Mouse (Mus musculus): Measurements from ENCODE around the gene Fcrlb. TPM values are rescaled to one million over a fixed set of nuclear protein-coding genes. Genes with fewer than 3 reads are reported as not detected.

The Fcrlb gene
- polyA plus RNA-seq, 1 experiment from 2014 or later, result 0.12 TPM

- ATAC-seq (ENCODE audit: insufficient number of reproducible peaks, low FRiP score, low TSS enrichment, low read depth), result peak; percentile 62; the same call in 1 of the 2 replicates
- Histone ChIP-seq H3K4me1 (peaks cover 17% of the 10 kb centered on the region), H3K9ac (peak overlapping the region; percentile 29; the same call in 1 of the 2 replicates), H3K4me2 (replicated peaks) (peak overlapping the region; percentile 91), H3K27me3 (peaks cover 38% of the 10 kb centered on the region), H3K9me3 (replicated peaks) (no peaks in the 10 kb centered on the region), H3K27ac (replicated peaks) (no peak overlapping the region), H3K4me3 (replicated peaks) (peak overlapping the region; percentile 49), H3K36me3 (no peaks in the 10 kb centered on the region)
- 1% methylated on average over 71 of the region's 71 CpGs for WGBS
These were observed 5.1 kb downstream of the Fcrlb start for GRCm38 (mm10) chr1:170907456-170908191.

GRCm38 (mm10) chr1:170907111-170907455 is 5.7 kb downstream of the Fcrlb start:
- H3K27ac ChIP-seq (replicated peaks), result no peak overlapping the region
- peak overlapping the region; percentile 91 for H3K4me2 ChIP-seq (replicated peaks)
- H3K27me3 ChIP-seq, result peaks cover 38% of the 10 kb centered on the region
- H3K9me3 ChIP-seq (replicated peaks), result no peaks in the 10 kb centered on the region
- WGBS, result 20% methylated on average over 11 of the region's 11 CpGs
- no peak overlapping the region for H3K9ac ChIP-seq
- no peak for ATAC-seq (ENCODE audit: insufficient number of reproducible peaks, low FRiP score, low TSS enrichment, low read depth)
- peak overlapping the region; percentile 49 for H3K4me3 ChIP-seq (replicated peaks)
- no peaks in the 10 kb centered on the region for H3K36me3 ChIP-seq
- H3K4me1 ChIP-seq, result peaks cover 22% of the 10 kb centered on the region

GRCm38 (mm10) chr1:170903485-170903884 is 9.3 kb downstream of the Fcrlb start:
- no peak for ATAC-seq (ENCODE audit: insufficient number of reproducible peaks, low FRiP score, low TSS enrichment, low read depth)
- peaks cover 32% of the 10 kb centered on the region for H3K27me3 ChIP-seq
- H3K4me1 ChIP-seq, result peaks cover 19% of the 10 kb centered on the region
- H3K9ac ChIP-seq, result no peak overlapping the region
- 61% methylated on average over 5 of the region's 5 CpGs for WGBS
- H3K36me3 ChIP-seq, result no peaks in the 10 kb centered on the region
- no peak overlapping the region for H3K4me3 ChIP-seq (replicated peaks)
- no peaks in the 10 kb centered on the region for H3K9me3 ChIP-seq (replicated peaks)
- H3K4me2 ChIP-seq (replicated peaks), result no peak overlapping the region
- 0 out of 2 replicates have a peak overlapping the region, but pooled peaks have one; percentile 12 for H3K27ac ChIP-seq (replicated peaks)

GRCm38 (mm10) chr1:170901536-170902238 is 11.1 kb downstream of the Fcrlb start:
- ATAC-seq (ENCODE audit: insufficient number of reproducible peaks, low FRiP score, low TSS enrichment, low read depth), result no peak
- Histone ChIP-seq H3K4me1 (peaks cover 6% of the 10 kb centered on the region; the same call in 1 of the 2 replicates), H3K9me3 (replicated peaks) (no peaks in the 10 kb centered on the region), H3K27ac (replicated peaks) (no peak overlapping the region), H3K4me2 (replicated peaks) (0 out of 2 replicates have a peak overlapping the region, but pooled peaks have one; percentile 24), H3K9ac (no peak overlapping the region), H3K4me3 (replicated peaks) (0 out of 2 replicates have a peak overlapping the region, but pooled peaks have one; percentile 15), H3K27me3 (peaks cover 15% of the 10 kb centered on the region), H3K36me3 (no peaks in the 10 kb centered on the region)
- WGBS, result 32% methylated on average over 10 of the region's 10 CpGs

GRCm38 (mm10) chr1:170900799-170901467 is 11.8 kb downstream of the Fcrlb start:
- ATAC-seq (ENCODE audit: insufficient number of reproducible peaks, low FRiP score, low TSS enrichment, low read depth), result no peak

GRCm38 (mm10) chr1:170898413-170899075 is 14.2 kb downstream of the Fcrlb start:
- WGBS, result 74% methylated on average over 16 of the region's 16 CpGs
- Histone ChIP-seq H3K36me3 (no peaks in the 10 kb centered on the region), H3K4me3 (replicated peaks) (no peak overlapping the region), H3K9me3 (replicated peaks) (no peaks in the 10 kb centered on the region), H3K4me2 (replicated peaks) (no peak overlapping the region), H3K4me1 (peaks cover 6% of the 10 kb centered on the region; the same call in 1 of the 2 replicates), H3K27ac (replicated peaks) (no peak overlapping the region), H3K9ac (no peak overlapping the region), H3K27me3 (peaks cover 6% of the 10 kb centered on the region; the same call in 1 of the 2 replicates)
- ATAC-seq (ENCODE audit: insufficient number of reproducible peaks, low FRiP score, low TSS enrichment, low read depth), result no peak

More at GRCm38 (mm10) chr1:170900799-170901467, 11.8 kb downstream of the Fcrlb start:
- 29% methylated on average over 10 of the region's 10 CpGs for WGBS
- no peak overlapping the region for H3K9ac ChIP-seq
- no peaks in the 10 kb centered on the region for H3K9me3 ChIP-seq (replicated peaks)
- no peak overlapping the region for H3K4me3 ChIP-seq (replicated peaks)
- H3K36me3 ChIP-seq, result no peaks in the 10 kb centered on the region
- peaks cover 9% of the 10 kb centered on the region; the same call in 1 of the 2 replicates for H3K27me3 ChIP-seq
- peak overlapping the region; percentile 5; the same call in 1 of the 2 replicates for H3K4me2 ChIP-seq (replicated peaks)
- no peak overlapping the region for H3K27ac ChIP-seq (replicated peaks)
- H3K4me1 ChIP-seq, result peaks cover 6% of the 10 kb centered on the region; the same call in 1 of the 2 replicates

GRCm38 (mm10) chr1:170896651-170897281 is 16.0 kb downstream of the Fcrlb start:
- no peak overlapping the region for H3K4me2 ChIP-seq (replicated peaks)
- H3K4me3 ChIP-seq (replicated peaks), result no peak overlapping the region
- no peaks in the 10 kb centered on the region for H3K36me3 ChIP-seq
- H3K27ac ChIP-seq (replicated peaks), result no peak overlapping the region
- whole genome bisulfite sequencing, result 77% methylated on average over 5 of the region's 5 CpGs
- no peak for ATAC-seq (ENCODE audit: insufficient number of reproducible peaks, low FRiP score, low TSS enrichment, low read depth)
- peaks cover 6% of the 10 kb centered on the region; the same call in 1 of the 2 replicates for H3K27me3 ChIP-seq
- no peaks in the 10 kb centered on the region for H3K4me1 ChIP-seq
- no peak overlapping the region for H3K9ac ChIP-seq
- no peaks in the 10 kb centered on the region for H3K9me3 ChIP-seq (replicated peaks)

- no peaks in the 10 kb centered on the region for H3K36me3 ChIP-seq
- 57% methylated on average over 9 of the region's 9 CpGs for WGBS
These were observed 17.8 kb downstream of the Fcrlb start for GRCm38 (mm10) chr1:170894603-170895602.

GRCm38 (mm10) chr1:170892279-170892678 is 20.5 kb downstream of the Fcrlb start:
- Histone ChIP-seq H3K36me3 (no peaks in the 10 kb centered on the region), H3K9ac (no peak overlapping the region), H3K4me2 (replicated peaks) (no peak overlapping the region), H3K27ac (replicated peaks) (no peak overlapping the region), H3K27me3 (no peaks in the 10 kb centered on the region), H3K9me3 (replicated peaks) (no peaks in the 10 kb centered on the region), H3K4me1 (no peaks in the 10 kb centered on the region), H3K4me3 (replicated peaks) (no peak overlapping the region)
- no peak for ATAC-seq (ENCODE audit: insufficient number of reproducible peaks, low FRiP score, low TSS enrichment, low read depth)
- WGBS, result 54% methylated on average over 1 of the region's 1 CpGs

More at GRCm38 (mm10) chr1:170894603-170895602, 17.8 kb downstream of the Fcrlb start:
- no peak overlapping the region for H3K27ac ChIP-seq (replicated peaks)
- H3K4me3 ChIP-seq (replicated peaks), result no peak overlapping the region
- no peak for ATAC-seq (ENCODE audit: insufficient number of reproducible peaks, low FRiP score, low TSS enrichment, low read depth)
- H3K27me3 ChIP-seq, result peaks cover 5% of the 10 kb centered on the region; the same call in 1 of the 2 replicates
- no peak overlapping the region for H3K4me2 ChIP-seq (replicated peaks)
- no peaks in the 10 kb centered on the region for H3K9me3 ChIP-seq (replicated peaks)
- H3K4me1 ChIP-seq, result no peaks in the 10 kb centered on the region
- no peak overlapping the region for H3K9ac ChIP-seq
